Mouse (Mus musculus): ENCODE measurements around the gene Slc25a39.

DNA sequence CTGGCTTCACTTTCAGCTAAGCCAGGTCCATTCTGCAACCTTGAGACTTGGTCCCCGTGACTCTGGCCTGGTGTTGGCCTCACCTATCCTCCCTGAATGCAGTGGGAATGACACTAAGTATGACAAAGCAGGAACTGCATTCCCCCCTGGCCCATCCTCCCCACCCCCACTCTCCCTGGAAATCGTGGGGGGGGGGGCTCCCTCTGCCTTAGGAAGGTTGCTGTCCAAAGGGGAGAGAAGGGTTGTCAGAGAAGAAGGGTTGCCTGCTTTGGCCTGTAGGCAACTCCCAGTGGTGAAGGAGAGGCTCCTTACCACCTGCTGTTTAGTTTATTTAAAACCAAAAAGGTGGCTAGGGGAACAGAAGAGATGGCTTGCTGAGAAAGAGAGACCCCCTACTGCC lies 34.1 kb downstream of the Slc25a39 start:
- TF ChIP-seq CTCF (IDR thresholded peaks at IDR 0.05 in 2 of 3, conservative IDR thresholded peaks at IDR 0.05 in 1 of 3; ENCODE audit: control insufficient read depth in 1 of 3, insufficient read depth in 1 of 3, low read depth in 2 of 3, low read length in 3 of 3, poor library complexity in 1 of 3, severe bottlenecking in 1 of 3), result no peak
- no peak for TF ChIP-seq TAL1 (IDR thresholded peaks at IDR 0.05; ENCODE audit: low read length)
- no peak for TF ChIP-seq NRF1 (IDR thresholded peaks at IDR 0.05; ENCODE audit: insufficient read depth, low read depth, low read length, poor library complexity, severe bottlenecking)
- no peak for TF ChIP-seq CHD2 (IDR thresholded peaks at IDR 0.05; ENCODE audit: low read length)
- TF ChIP-seq GABPA (IDR thresholded peaks at IDR 0.05; ENCODE audit: low read depth, low read length), result no peak
- TF ChIP-seq TCF12 (IDR thresholded peaks at IDR 0.05; ENCODE audit: low read depth, low read length), result no peak
- TF ChIP-seq EP300 (IDR thresholded peaks at IDR 0.05; ENCODE audit: low read depth in 1 of 2, low read length in 2 of 2), result no peak

Data from MEL (cell line).